Mouse (Mus musculus): ENCODE data around the gene Fam50b.

The Fam50b gene

DNA sequence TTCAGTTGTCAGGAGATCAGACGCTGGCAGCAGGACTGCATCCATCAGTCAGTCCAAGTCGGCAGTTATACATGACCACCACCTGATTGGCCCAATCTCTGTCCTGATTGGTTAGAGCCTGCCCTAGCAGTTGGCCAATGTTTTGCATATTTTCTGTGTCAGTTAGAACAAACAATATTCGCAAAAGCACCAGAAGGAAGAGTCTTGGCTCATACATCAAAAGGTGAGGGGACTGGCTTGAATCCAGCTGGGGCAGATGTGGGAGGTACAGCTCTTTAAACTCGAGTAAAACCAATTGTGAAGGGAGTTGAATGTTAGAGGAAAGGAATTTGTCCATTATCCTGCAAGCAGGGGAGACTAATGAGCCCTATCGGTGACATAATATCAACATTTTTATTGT is at the start of gene Fam50b:
TSS of gene Fam50b (plus strand) at position 165 of the 400 bp plus-strand sequence.
- in situ Hi-C loops (cut with MboI, MseI) = no loop called here

- in situ Hi-C loops (cut with MboI, MseI) = no loop called here
Observed at GRCm38 (mm10) chr13:34685008-34685765, 49.5 kb upstream of the Fam50b start.

DNA sequence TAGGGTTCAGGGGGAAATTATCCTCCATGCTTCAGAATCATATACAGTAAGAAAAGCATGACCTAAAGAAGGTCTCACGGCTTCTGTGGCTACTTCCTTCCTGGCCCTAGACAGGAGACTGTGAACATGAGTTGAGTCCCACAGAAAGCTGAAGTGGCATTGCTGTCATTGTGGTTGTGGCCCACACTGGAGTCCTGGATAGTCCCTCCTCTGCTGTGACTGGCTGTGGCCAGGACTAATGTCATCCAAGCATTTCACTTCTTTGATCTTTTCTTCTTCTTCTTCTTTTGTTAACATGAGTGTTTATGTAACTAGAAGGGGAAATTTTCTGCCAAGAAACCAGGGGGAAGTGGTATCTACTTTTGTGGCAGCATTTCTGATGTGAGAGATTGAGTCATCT is 43.6 kb upstream of the Fam50b start:
- in situ Hi-C loops (cut with MboI, MseI) = no loop called here

GRCm38 (mm10) chr13:34693111-34693510 is 41.5 kb upstream of the Fam50b start:
- in situ Hi-C loops (cut with MboI, MseI) = no loop called here

DNA sequence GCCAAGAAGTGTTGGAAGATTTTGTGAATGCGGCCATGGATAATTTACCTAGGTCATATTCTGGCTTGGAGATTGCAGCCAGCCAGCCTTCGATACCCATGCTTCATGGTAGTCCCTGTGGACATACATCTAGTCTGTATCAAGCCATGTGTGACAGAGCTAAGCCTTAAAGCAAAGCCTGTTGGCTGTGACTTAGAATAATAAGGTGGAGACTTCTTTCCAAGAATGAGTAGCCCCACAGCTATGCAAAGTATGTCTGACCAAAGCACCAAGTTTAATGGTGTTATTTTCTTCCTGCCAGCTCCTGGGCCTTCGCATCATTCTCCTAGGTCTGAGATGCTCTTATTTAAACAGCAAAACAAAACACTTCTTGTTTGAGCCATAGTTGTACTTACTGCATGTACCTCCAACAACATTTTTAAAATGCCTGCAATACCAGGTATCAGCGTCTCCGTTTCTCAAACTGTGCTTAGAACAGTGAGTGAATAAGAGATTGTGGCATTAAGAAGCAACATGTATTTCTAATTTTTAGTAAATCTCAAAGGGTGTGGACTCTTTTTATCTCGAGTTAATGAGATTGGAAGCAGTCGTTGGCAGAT is 37.8 kb upstream of the Fam50b start:
- in situ Hi-C loops (cut with MboI, MseI) = no loop called here

- in situ Hi-C loops (cut with MboI, MseI) = loop anchor here in 1 of 2 experiments (10.0 kb wide), 1 partner anchor 1625 kb away; the partner anchor contains the start of gene Serpinb1b
Observed at GRCm38 (mm10) chr13:34700091-34700490, 34.6 kb upstream of the Fam50b start.

DNA sequence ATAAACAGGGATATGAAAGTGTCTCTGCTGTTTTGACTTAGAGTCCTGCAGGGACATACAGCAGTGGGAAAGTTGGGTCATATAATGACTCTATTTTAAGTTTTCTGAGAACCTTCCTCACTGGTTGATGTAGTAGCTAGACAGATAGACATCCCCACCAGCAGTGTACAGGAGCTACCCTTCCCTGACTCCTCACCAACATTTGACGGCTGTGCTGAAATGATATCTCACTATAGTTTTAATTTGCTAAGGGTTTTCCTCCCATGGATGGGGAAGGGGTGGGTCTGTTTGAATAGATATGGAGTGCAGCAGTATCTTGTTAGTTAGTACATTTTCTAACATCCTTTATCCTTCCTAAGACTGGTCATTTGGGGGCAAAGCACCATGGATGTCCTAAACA is 34.0 kb upstream of the Fam50b start:
- in situ Hi-C loops (cut with MboI, MseI) = loop anchor here in 1 of 2 experiments (10.0 kb wide), 1 partner anchor 1626 kb away; the partner anchor contains the start of gene Serpinb1b

GRCm38 (mm10) chr13:34703301-34703700 is 31.3 kb upstream of the Fam50b start:
- in situ Hi-C loops (cut with MboI, MseI) = loop anchor here in 1 of 2 experiments (10.0 kb wide), 1 partner anchor 1628 kb away; the partner anchor contains the start of gene Serpinb1b

- in situ Hi-C loops (cut with MboI, MseI) = loop anchor here in 1 of 2 experiments (10.0 kb wide), 1 partner anchor 1629 kb away; the partner anchor contains the start of gene Serpinb1b
Observed at GRCm38 (mm10) chr13:34703795-34704194, 30.9 kb upstream of the Fam50b start.

DNA sequence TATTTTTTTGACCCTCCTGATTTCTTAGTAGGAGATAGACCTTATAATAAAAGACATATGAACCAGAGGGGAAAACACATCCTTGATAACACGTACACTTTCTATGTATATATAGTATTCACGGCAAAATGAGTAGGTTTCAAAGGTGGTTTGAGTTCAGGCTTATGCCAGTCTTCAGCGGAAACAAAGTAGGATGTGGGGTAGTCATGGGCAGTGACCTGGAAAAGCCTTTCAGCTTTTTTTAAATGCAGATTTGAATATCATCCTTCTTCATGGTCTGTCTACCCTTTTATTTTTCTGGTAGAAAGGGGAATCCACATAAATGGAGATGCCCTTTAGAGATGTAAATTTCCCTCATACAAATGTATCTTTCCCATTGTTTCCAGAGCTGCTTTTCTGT is 29.8 kb upstream of the Fam50b start:
- in situ Hi-C loops (cut with MboI, MseI) = loop anchor here in 1 of 2 experiments (10.0 kb wide), 1 partner anchor 1630 kb away; the partner anchor contains the start of gene Serpinb1b

DNA sequence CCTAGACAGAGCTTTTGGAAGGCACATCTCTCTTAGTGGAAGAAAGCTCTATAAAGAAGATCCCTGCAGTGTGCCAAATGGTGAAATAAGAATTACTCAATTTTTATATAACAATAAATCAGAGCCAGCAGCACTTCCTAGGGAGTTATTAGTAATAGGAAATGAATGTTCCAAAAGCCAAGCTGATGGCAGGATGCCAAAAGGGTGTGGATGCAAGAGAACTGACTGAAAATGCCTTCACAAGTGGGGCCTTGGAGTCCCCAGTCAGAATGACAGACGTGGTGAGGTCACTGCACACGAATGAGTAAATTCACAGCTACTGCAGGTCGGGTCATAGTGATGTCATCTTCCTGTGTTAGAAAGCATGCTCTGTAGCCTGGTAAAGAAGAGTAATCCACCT is 25.7 kb upstream of the Fam50b start:
- in situ Hi-C loops (cut with MboI, MseI) = loop anchor here in 1 of 2 experiments (10.0 kb wide), 1 partner anchor 1634 kb away; the partner anchor contains the start of gene Serpinb1b

- in situ Hi-C loops (cut with MboI, MseI) = loop anchor here in 1 of 2 experiments (10.0 kb wide), 1 partner anchor 1635 kb away; the partner anchor contains the start of gene Serpinb1b
Observed at GRCm38 (mm10) chr13:34709566-34709965, 25.1 kb upstream of the Fam50b start.

DNA sequence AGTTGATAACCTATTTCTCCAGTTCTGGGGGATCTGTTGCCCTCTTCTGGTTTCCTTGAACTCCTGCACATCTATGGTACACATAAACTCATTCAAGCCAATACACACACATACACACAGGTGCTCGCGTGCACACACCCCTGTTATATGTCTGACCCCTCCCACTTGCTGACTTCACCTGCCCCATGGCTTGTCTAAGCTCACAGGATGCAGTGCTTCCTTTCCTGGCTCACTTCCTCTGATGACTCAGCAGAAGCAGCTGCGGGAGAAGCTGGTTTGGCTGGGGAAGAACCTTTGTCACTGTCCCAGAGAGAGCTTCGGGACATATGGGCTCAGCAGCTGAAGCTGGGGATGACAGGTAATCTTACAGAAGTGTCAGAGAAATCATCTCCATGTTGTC is 23.2 kb upstream of the Fam50b start:
- in situ Hi-C loops (cut with MboI, MseI) = no loop called here

DNA sequence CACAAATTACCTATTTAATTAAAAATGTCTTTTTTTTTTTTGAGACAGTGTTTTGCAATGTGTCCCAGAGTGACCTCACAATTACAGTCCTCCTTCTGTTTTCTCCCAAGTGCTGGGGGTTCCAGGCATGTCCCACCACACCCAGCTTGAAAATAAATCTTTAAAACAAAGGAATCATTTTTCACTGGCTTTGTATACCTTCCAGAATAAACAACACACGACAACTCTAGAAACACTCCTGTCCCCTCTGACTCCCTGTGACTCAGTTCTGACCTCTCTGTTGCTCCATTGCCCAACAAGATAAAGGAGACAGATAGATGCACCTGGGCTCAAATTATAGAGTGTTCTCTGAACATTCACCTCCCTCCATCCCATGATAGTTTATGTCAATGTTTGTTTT is 21.8 kb upstream of the Fam50b start:
- in situ Hi-C loops (cut with MboI, MseI) = no loop called here

- in situ Hi-C loops (cut with MboI, MseI) = no loop called here
Observed at GRCm38 (mm10) chr13:34715437-34715838, 19.2 kb upstream of the Fam50b start.

GRCm38 (mm10) chr13:34724831-34725592 is 9.6 kb upstream of the Fam50b start:
- in situ Hi-C loops (cut with MboI, MseI) = loop anchor here in 1 of 2 experiments (5.0 kb wide), 1 partner anchor 73 kb away; the partner anchor contains the start of gene Pxdc1

- in situ Hi-C loops (cut with MboI, MseI) = loop anchor here in 1 of 2 experiments (5.0 kb wide), 1 partner anchor 74 kb away; the partner anchor contains the start of gene Pxdc1
Observed at GRCm38 (mm10) chr13:34725800-34726476, 8.7 kb upstream of the Fam50b start.

GRCm38 (mm10) chr13:34726477-34726805 is 8.2 kb upstream of the Fam50b start:
- in situ Hi-C loops (cut with MboI, MseI) = loop anchor here in 1 of 2 experiments (5.0 kb wide), 1 partner anchor 74 kb away; the partner anchor contains the start of gene Pxdc1

DNA sequence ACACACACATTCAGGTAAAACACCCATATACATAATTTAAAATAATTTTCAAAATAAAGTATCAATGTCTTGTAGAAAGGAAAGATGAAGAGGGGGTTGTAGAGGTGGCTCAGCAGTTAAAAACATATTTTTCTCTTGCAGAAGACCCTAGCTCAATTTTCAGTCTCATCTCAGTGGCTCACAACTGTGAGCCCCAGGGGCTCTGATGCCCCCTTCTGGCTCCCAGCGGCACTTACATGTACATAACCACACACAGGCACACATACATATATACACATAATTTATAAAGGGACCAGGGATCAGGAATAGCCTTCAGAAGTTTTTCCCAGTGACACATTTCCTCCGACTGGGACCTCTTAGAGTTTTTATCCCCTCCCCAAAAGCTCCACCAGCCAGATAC is 7.6 kb upstream of the Fam50b start:
- in situ Hi-C loops (cut with MboI, MseI) = loop anchor here in 1 of 2 experiments (5.0 kb wide), 1 partner anchor 75 kb away; the partner anchor contains the start of gene Pxdc1

DNA sequence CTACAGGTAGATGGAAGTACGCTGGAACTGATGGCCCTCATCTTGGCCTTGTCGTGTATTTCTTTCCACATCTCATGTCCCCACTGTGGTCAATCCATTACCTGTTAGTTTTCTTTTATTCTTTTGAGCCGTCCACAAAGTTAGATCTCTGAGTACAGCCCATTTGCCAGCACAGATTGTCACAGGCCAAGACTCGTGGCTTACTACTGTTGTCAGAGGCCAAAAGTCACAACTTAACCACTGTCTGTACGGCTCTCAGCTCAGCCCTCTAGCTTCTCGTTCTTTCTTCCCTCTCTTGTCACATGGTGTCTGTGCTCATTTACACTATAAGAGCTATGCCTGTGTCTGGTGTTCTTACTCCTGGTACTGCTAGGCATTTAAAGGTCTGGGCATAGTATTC is 3.1 kb upstream of the Fam50b start:
- in situ Hi-C loops (cut with MboI, MseI) = no loop called here

- in situ Hi-C loops (cut with MboI, MseI) = no loop called here
Observed at GRCm38 (mm10) chr13:34733780-34734179, 870 bp upstream of the Fam50b start.
